Mouse (Mus musculus): ENCODE results near the gene Cdkn2d.

GRCm38 (mm10) chr9:21266889-21267288, 24.3 kb downstream of the Cdkn2d start:
- no peak for TF ChIP-seq CTCF (IDR thresholded peaks at IDR 0.05)
- no peak for TF ChIP-seq EP300 (IDR thresholded peaks at IDR 0.05)

Data from lung, postnatal 0 days (tissue).